Mouse (Mus musculus) stomach, postnatal 0 days (tissue): ENCODE measurements around the gene Adamtsl2.
A peak's percentile ranks its signal among the peaks of the same experiment; 100 is the strongest.

Experiments
- CTCF ChIP-seq: IDR thresholded peaks from 2 replicates; pipeline ENCODE4 v1.5.1; 2016; ENCODE audit warnings: antibody characterized with exemption, low read depth, mild to moderate bottlenecking, moderate library complexity
- EP300 ChIP-seq: optimal IDR thresholded peaks from 2 replicates; pipeline ENCODE3; 2016; ENCODE audit warnings: antibody characterized with exemption

- TF ChIP-seq CTCF (0 out of 2 replicates have a peak, but pooled peaks have one; percentile 5), EP300 (no peak)
These were observed 5.8 kb downstream of the Adamtsl2 start for GRCm38 (mm10) chr2:27084963-27085362.
